Mouse (Mus musculus) adrenal gland, adult 8-10 months (tissue): ENCODE measurements around the gene Blmh. TPM values are rescaled to one million over a fixed set of nuclear protein-coding genes. Genes with fewer than 3 reads are reported as not detected.

Experiments used
- DNase-seq: peaks from one replicate; pipeline ENCODE4 v3.0.0; 2022
- total RNA-seq, 4 experiments: library from RNA; stranded (reverse); gene quantifications; 2 replicates each; pipeline ENCODE4 v1.2.4; 2022

Blmh gene
- total RNA-seq, 4 experiments from 2014 or later: 39.2 to 45.7 (median 42.8) TPM

DNA sequence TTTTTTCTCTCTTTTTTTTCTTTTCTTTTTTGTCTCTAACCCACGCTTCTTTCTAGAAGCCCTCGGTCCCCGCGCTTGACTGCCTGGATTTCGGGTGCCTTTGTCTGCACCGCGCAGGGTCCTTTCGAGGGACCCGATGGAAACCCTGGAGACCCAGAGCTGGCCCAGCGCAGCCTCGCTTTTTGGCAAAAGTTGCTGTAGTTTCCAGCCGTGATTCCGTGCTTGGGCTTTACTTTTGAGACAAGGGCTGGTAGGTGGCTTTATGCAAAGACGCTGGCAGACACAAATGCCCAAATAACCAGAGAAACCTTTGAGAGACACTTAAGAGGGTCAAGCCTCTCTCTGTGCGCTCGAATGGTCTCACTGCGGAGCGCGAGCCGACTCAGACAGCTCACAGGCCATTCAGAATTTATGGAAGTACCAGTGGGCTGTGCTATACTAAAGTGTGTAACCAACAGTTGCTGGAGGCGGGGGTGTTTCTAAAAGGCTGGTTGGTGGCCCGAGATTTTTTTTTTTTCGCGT is 74.2 kb downstream of the Blmh start:
- no peak for DNase-seq

- DNase-seq: no peak
These were observed 76.1 kb downstream of the Blmh start for GRCm38 (mm10) chr11:77000741-77001140.

DNA sequence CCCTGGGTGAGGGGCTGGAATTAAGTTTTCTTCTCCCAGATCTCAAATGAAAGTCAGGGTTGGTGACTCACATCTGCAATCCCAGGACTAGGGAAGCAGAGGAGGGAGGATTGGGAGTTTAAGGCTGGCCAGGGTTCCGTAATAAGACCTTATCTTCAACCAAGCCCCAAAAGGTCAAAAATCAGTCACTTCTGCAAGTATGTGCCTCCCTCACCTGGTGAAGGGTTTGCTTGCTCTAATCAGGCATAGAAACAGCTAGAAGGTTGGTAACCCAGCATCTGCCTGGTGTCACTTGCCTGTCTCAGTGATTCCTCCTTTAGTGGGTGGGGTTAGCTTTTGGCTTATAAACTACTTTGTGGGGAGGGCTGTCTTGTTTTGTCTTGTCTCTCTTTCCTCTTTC is 77.8 kb downstream of the Blmh start:
- no peak for DNase-seq

GRCm38 (mm10) chr11:77005881-77006280 is 81.3 kb downstream of the Blmh start:
- no peak for DNase-seq

DNA sequence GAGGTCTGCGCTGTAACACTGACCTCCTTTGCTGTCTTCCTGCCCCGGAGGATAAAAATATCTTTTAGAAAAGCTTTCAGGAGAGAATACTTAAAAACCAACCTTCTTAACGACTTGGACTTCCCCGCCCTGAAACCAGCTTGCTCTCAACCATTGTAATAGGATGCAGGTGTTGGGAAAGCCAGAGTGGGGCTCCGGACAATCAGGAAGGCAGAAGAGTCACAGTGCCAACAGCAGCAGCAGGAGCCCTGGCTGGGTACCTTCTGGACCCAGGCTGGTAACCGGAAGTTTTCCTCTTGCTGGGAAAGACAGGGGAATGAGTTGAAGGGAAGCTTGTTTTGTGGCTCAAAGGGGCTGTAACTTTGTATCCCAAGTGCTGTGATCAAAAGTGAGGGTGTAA is 82.0 kb downstream of the Blmh start:
- no peak for DNase-seq

DNA sequence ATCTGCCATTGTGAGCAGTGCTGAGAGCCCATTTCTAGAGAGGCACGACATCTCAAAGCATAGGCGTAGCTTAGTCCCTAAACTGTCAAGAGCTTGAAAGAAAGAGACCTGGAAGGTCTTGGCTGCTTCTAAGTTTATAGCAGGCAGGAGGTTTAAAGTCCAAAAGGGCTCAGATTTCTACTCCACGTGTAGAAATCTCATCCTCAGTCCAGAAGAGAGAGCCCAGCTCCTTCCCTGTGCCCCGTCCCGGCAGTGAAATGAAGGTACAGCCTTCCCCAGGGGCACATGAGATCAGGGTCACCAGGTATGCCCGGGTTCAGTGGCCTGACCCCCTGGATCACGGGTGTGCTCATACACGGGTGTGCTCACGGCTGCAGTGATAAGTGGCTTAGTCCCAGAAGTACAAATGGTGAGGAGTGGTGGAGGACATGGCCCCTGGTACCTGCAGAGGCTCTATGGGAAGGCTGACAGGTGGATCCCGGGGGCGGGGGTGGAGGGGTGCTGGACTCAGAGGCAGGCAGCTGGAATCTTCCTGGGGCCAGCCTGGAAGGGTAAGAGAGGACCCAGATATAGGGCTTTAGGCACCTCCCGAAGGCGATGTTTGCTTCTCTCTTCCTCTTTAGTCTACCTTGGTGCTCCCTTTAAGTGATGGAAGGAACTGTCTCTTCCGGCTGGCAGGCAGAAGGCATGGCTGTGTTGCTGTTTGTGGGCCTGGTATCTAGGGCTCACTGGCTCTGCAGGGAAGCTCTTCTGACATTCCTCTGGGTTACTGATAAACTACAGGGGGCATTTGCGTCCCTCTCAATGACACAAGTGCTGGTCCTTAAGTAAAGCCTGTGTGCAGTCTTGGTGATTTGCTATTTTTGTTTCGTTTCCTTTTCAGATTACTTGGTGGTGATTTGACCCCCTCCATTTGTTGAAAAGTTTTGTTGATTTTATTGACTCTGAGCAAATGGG is 84.7 kb downstream of the Blmh start:
- DNase-seq: no peak

DNA sequence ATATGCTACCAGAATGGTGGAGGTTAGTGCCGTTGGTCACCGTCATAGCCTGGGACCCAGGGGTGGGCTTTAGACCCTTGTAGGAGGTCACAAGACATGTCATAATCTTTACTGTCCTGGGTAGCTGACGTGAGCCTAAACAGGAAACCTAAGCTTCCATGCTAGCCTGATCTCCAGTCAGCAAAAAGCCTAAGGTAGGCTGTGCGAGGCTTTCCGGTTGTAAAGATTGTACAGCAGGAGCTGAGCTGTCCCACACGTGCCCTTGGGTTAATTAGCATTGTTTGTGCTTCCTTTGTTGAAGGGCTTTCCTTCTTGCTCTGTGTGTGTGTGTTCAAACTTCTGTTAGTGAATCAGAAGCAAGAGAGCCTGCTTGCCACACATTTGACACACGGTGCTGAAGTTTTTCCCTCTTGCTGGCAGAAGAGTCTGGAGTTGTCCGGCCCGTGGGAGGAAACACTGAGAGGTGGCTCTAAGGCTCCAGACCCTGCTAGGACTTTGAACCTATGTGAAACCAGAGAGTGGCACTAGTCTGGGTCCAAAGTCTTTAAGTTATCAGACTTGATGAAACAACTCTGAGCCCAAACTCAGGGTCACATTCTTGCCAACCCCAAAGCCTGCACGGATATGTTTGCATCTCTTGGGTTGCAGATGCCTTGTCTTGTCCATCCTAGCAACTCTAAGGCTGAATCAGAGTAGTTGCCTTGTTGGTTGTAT is 86.3 kb downstream of the Blmh start:
- no peak for DNase-seq

DNA sequence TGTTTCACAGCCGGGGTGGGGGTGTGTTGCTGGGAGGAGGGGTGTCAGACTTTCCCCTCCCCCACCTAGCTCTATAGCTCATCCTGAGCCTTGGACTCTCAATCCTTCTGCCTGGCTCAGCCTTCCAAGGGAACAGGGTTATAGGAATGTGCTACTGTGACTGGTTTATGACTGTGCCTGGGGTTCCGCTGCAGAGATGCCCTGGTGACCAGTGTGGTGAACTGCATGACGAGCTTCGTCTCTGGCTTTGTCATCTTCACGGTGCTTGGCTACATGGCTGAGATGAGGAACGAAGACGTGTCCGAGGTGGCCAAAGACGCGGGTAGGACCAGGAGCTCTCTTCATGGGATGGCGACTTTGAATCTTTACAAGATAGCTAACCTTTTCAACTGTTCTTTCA is 93.4 kb downstream of the Blmh start:
- no peak for DNase-seq

DNA sequence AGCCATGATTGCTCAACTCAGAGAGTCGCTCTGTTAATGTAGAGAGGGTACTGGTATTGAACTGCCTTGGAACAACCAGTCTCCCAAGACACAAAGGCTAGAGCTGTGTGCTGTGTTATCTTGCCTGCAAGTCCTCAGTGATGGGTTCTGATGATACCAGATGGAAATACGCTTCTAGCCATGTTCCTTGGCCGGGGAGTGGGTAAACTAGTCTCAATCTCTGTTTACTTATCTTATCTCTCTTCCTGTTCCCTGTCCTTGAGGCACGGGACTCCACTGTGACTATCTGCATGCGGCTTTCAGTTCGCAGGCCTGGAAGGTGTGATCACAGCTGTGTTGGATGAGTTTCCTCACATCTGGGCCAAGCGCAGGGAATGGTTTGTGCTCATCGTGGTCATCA is 94.9 kb downstream of the Blmh start:
- DNase-seq: no peak

DNA sequence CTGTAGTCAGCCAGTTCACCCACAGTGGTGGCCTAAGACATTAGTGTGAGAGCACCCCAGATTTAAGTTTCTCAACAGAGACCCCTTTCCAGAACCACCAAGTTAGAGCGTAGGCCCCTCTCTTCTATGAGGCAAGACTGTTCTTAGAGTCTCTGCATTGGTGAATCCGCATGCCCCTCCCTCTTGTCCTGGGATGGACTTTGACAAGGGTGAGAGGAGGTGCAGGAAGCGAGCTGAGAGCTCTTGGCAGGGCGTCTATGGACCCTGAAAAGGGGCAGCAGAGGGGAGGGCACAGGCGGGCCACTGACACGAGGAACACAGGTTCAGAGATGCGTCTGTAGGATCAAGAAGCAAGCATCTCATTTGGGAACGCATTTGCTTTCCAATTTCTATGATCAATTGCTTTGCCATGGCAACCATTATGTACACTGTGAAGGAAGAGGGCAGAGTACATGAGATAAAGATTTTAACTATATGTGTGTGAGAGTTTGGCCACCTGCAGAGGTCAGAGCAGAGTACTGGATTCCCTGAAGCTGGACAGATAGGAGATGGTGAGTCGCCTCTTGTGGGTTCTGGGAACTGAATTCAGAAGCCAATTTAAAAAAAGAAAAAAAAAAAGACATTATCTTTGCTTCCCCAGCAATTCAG is 97.3 kb downstream of the Blmh start:
- DNase-seq: no peak

DNA sequence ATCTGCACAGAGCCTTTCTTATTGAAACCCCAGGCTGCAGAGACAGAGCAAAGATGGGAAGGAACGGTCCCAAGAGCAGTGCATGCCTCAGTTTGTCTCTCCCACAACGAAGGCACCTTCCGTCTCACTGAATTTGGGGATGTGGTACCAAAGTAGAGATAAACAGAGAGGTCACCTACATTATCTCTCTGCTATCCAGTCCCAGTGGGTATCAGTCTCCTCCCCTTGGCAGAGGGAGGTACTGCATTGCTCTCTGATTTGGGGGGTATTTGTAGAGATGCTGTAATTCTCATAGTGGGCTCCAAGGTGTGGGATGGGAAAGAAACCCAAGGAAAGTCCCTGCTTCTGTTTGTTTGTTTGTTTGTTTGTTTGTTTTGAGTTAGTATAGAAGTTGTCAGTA is 102.0 kb downstream of the Blmh start:
- no peak for DNase-seq

- no peak for DNase-seq
These were observed 103.5 kb downstream of the Blmh start for GRCm38 (mm10) chr11:77028157-77028556.

DNA sequence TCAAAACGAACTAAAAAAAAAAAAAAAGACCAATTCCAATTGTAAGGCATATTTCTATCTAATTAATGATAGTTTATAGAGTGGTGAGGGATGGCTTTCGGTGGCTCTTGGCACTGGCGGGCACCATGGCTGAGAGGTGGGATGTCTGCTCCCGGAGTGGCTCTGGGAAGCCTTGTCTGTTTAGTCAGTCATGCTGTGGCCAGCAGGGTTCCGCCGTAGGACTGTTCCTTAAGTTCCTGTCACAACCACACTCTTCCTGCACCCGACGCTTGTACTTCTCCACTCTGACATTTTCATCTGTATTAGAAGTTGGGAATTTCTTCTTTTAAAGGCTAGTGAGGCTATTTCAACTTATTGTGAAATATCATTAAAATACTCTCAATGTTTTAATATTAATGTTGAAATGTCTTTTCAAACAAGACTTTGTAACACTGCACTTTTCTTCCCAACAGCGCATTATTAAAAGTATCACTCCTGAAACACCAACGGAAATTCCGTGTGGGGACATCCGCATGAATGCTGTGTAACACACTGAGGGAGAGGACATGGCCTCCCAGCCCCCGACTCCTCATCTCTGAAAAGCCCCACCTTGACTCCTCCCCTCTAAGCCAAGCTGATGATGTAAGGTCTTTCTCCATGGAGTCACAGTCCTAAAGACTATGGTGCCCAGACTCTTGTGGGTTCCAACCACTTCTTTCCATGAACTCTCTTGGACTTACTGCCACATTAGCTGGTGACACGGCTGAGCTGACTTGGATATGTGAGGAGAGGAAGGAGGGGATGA is 106.7 kb downstream of the Blmh start:
- DNase-seq: no peak

Other genes with a start within 250 kb of the Blmh start
- gene Trarg1, start 245.0 kb upstream of the Blmh start, total RNA-seq: 10 to 100 TPM; 15.3 to 88.2 (median 29.8) TPM
- 10 to 100 TPM; 57.9 to 78.0 (median 74.5) TPM for gene Gosr1, start 161.2 kb upstream of the Blmh start, total RNA-seq
- 10 to 100 TPM; 35.5 to 54.1 (median 45.7) TPM for gene Cpd, start 77.8 kb upstream of the Blmh start, total RNA-seq
- under 1 TPM; 0.34 to 0.66 (median 0.60) TPM for gene Tmigd1, start 22.6 kb upstream of the Blmh start, total RNA-seq
- gene Slc6a4, start 73.8 kb downstream of the Blmh start, total RNA-seq: 10 to 100 TPM; 43.3 to 74.0 (median 65.5) TPM
- gene Nsrp1, start 153.6 kb downstream of the Blmh start, total RNA-seq: 10 to 100 TPM; 15.6 to 25.9 (median 20.2) TPM